14 mouse cellular contexts compared by ENCODE assay signal in the genomic region with DNA sequence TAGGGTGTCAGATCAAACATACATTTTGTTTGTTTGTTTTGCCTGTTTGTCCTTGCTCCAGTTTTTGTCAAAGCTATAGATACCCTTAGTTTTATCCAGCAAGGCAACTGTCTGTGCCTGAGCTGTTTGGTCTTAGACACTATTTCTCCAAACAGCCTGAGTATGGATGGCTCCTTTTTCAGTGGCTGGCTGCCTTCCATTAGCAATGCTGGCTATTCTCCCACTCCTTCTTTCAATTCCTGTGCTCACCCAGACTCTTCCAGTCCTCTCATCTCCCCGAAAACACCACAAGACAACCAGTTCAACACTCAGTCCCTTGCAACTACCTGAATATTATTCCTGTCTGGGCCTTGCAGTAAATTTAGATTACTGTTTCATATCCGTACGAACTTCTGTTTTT. TPM values are rescaled to one million over a fixed set of nuclear protein-coding genes. Genes with fewer than 3 reads are reported as not detected.
DNase-seq lines count a peak whose midpoint lies in the region; ATAC-seq and TF ChIP-seq lines count a peak whose summit lies in the region.
"Had no signal": no experiment of that assay in that cellular context is flagged by ENCODE, and none has a peak within 500 bp of the region (broad histone marks: within the 10 kb centered on the region; RNA-seq: fewer than 3 reads in every experiment).

No protein-coding gene starts in this region.

- intact Hi-C loops in heart, postnatal 10 days (cut with DNase I): no loop called here

- H3K27me3 ChIP-seq in midbrain, postnatal 0 days (ENCODE audit: insufficient read depth, low read length): no peaks in the 10 kb centered on the region
- no peaks in the 10 kb centered on the region for H3K27me3 ChIP-seq in midbrain, embryonic 10.5 days (ENCODE audit: low read depth, poor library complexity, severe bottlenecking)
- no peaks in the 10 kb centered on the region for H3K27me3 ChIP-seq in liver, embryonic 12.5 days (replicated peaks)
- H3K27me3 ChIP-seq: intestine, embryonic 15.5 days; limb, embryonic 15.5 days; neural tube, embryonic 15.5 days had no signal

- no peaks in the 10 kb centered on the region for H3K36me3 ChIP-seq in midbrain, postnatal 0 days (ENCODE audit: insufficient read depth, low read length)
- no peaks in the 10 kb centered on the region for H3K36me3 ChIP-seq in midbrain, embryonic 10.5 days
- H3K36me3 ChIP-seq in liver, embryonic 12.5 days: no peaks in the 10 kb centered on the region
- H3K36me3 ChIP-seq: intestine, embryonic 15.5 days; limb, embryonic 15.5 days; neural tube, embryonic 15.5 days had no signal

- no peaks in the 10 kb centered on the region for H3K9me3 ChIP-seq in midbrain, postnatal 0 days (ENCODE audit: low read length)
- H3K9me3 ChIP-seq in midbrain, embryonic 10.5 days (replicated peaks): no peaks in the 10 kb centered on the region
- no peaks in the 10 kb centered on the region for H3K9me3 ChIP-seq in liver, embryonic 12.5 days (replicated peaks)
- H3K9me3 ChIP-seq: intestine, embryonic 15.5 days; limb, embryonic 15.5 days; neural tube, embryonic 15.5 days had no signal

- H3K4me1 ChIP-seq in midbrain, postnatal 0 days (ENCODE audit: insufficient read depth, low read length): no peaks in the 10 kb centered on the region
- H3K4me1 ChIP-seq in midbrain, embryonic 10.5 days: no peaks in the 10 kb centered on the region
- no peaks in the 10 kb centered on the region for H3K4me1 ChIP-seq in liver, embryonic 12.5 days
- H3K4me1 ChIP-seq: intestine, embryonic 15.5 days; limb, embryonic 15.5 days; neural tube, embryonic 15.5 days had no signal

- no peak overlapping the region for H3K4me2 ChIP-seq in midbrain, postnatal 0 days (ENCODE audit: low read depth, low read length, poor library complexity, severe bottlenecking)
- H3K4me2 ChIP-seq in liver, embryonic 12.5 days: no peak overlapping the region
- H3K4me2 ChIP-seq: intestine, embryonic 15.5 days; limb, embryonic 15.5 days; neural tube, embryonic 15.5 days had no signal

- WGBS in midbrain, postnatal 0 days: 84% methylated on average over 3 of the region's 3 CpGs
- WGBS in midbrain, embryonic 10.5 days: 93% methylated on average over 3 of the region's 3 CpGs
- 70% methylated on average over 3 of the region's 3 CpGs for WGBS in liver, embryonic 12.5 days (ENCODE audit: insufficient replicate concordance)

- ATAC-seq in midbrain, postnatal 0 days (ENCODE audit: low FRiP score): no peak
- no peak for ATAC-seq in liver, embryonic 12.5 days
- ATAC-seq: intestine, embryonic 15.5 days had no signal

- H3K27ac ChIP-seq in midbrain, postnatal 0 days (ENCODE audit: low read depth, low read length): no peak overlapping the region
- no peak overlapping the region for H3K27ac ChIP-seq in midbrain, embryonic 10.5 days (replicated peaks)
- no peak overlapping the region for H3K27ac ChIP-seq in liver, embryonic 12.5 days
- H3K27ac ChIP-seq: intestine, embryonic 15.5 days; limb, embryonic 15.5 days; neural tube, embryonic 15.5 days had no signal

- TF ChIP-seq CTCF in midbrain, postnatal 0 days (IDR thresholded peaks at IDR 0.05): no peak

- H3K9ac ChIP-seq in midbrain, postnatal 0 days (replicated peaks; ENCODE audit: low read length, poor library complexity, severe bottlenecking): no peak overlapping the region
- H3K9ac ChIP-seq in liver, embryonic 12.5 days: no peak overlapping the region
- H3K9ac ChIP-seq: intestine, embryonic 15.5 days; limb, embryonic 15.5 days; neural tube, embryonic 15.5 days had no signal

- DNase-seq in cerebellum, adult 18-20 months: peak; percentile 3 to 10
- DNase-seq in cerebellum, adult 9-11 months: no peak
- DNase-seq in heart, postnatal 10 days: peak; percentile 25 to 29
- no peak for DNase-seq in heart, adult 9 months (ENCODE audit: low spot score in 2 of 2)
- DNase-seq in midbrain, postnatal 0 days (ENCODE audit: low spot score): peak; percentile 34
- no peak for DNase-seq in midbrain, embryonic 10.5 days (ENCODE audit: low spot score)
- DNase-seq in MN1 (ENCODE audit: low spot score): no peak
- DNase-seq: kidney, postnatal 36 days; spleen, adult 18-20 months had no signal

- H3K4me3 ChIP-seq in midbrain, postnatal 0 days (ENCODE audit: low read depth, low read length): no peak overlapping the region
- no peak overlapping the region for H3K4me3 ChIP-seq in midbrain, embryonic 10.5 days
- H3K4me3 ChIP-seq in liver, embryonic 12.5 days: no peak overlapping the region
- H3K4me3 ChIP-seq: intestine, embryonic 15.5 days; limb, embryonic 15.5 days; neural tube, embryonic 15.5 days had no signal

RNA-seq across cellular contexts. Expression of a gene that starts 45.8 kb away (rescaled TPM):
- total RNA-seq in heart, postnatal 10 days (2021): 1 to 10 TPM; 3.4 to 6.7 TPM
- 42.9 and 50.3 TPM in 2 replicates for total RNA-seq in midbrain, postnatal 0 days (2014; rRNA removed)
- polyA plus RNA-seq in midbrain, postnatal 0 days (2015; fragmentation: Nextera tagmentation; extraction: Ambion mirVana): 29.5 and 32.3 TPM in 2 replicates
- 76.1 and 88.7 TPM in 2 replicates for polyA plus RNA-seq in midbrain, embryonic 10.5 days (2016; fragmentation: Nextera tagmentation; extraction: Ambion mirVana)
- 6.2 and 6.7 TPM in 2 replicates for polyA plus RNA-seq in liver, embryonic 12.5 days (2016; fragmentation: Nextera tagmentation; extraction: Ambion mirVana)
- total RNA-seq: common myeloid progenitor, adult 5-6 weeks had no signal

RNA-seq across cellular contexts. Expression of a gene that starts 46.2 kb away (rescaled TPM):
- total RNA-seq in heart, postnatal 10 days (2021): 10 to 100 TPM; 31.0 to 34.8 TPM
- 42.0 and 50.8 TPM in 2 replicates for total RNA-seq in midbrain, postnatal 0 days (2014; rRNA removed)
- 4.7 and 5.8 TPM in 2 replicates for polyA plus RNA-seq in midbrain, postnatal 0 days (2015; fragmentation: Nextera tagmentation; extraction: Ambion mirVana)
- 2.9 and 3.3 TPM in 2 replicates for polyA plus RNA-seq in midbrain, embryonic 10.5 days (2016; fragmentation: Nextera tagmentation; extraction: Ambion mirVana)
- polyA plus RNA-seq in liver, embryonic 12.5 days (2016; fragmentation: Nextera tagmentation; extraction: Ambion mirVana): 2.4 and 3.0 TPM in 2 replicates

Comparison
In these comparisons a context has a peak if more than half of its experiments do, and no peak if none do; other contexts are left out.
1. DNase-seq: peak in cerebellum, adult 18-20 months (2 of 2), heart, postnatal 10 days (2 of 2) and midbrain, postnatal 0 days (single experiment); none in cerebellum, adult 9-11 months (single experiment), heart, adult 9 months (0 of 2), midbrain, embryonic 10.5 days (single experiment) and MN1 (single experiment).